Mouse (Mus musculus): ENCODE results near the gene Sun2. TPM values are rescaled to one million over a fixed set of nuclear protein-coding genes. Genes with fewer than 3 reads are reported as not detected.

The Sun2 gene
- polyA plus RNA-seq, 2 experiments, result 1.6 to 7.0 TPM

DNA sequence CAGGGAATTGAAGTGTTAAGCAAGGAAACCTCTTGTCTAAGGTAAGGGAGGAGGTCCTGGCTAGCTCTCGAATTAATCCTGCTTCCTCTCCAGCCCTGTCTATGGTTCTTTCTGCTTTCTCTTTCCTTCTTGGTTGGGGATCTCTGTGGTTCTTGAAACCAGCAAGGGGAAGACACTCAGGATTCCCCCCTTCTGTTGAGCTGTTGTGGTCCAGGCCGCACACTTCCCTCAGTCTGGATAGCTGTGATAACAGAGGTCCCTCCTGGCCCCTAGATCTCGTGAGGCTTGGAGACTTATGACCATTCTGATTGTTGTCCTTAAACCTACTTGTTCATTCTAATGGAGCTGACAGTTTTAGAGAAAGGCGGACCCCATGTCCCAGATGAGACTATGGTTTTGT, 47.8 kb downstream of the Sun2 start:
- Histone ChIP-seq H3K4me3 (ENCODE audit: insufficient read depth in 1 of 2, low read depth in 2 of 2, low read length in 2 of 2) (peak overlapping the region; percentile 57 to 94), H3K36me3 (replicated peaks; ENCODE audit: control insufficient read depth, insufficient read depth, low read depth) (peaks cover 22% of the 10 kb centered on the region), H3K4me1 (replicated peaks; ENCODE audit: control insufficient read depth in 2 of 2, insufficient read depth in 2 of 2, low read length in 1 of 2) (peaks cover 54 to 68% of the 10 kb centered on the region in 2 experiments), H3K9ac (replicated peaks) (peak overlapping the region; percentile 94), H3K27me3 (ENCODE audit: control insufficient read depth, insufficient read depth, low read length) (no peaks in the 10 kb centered on the region), H3K4me2 (ENCODE audit: low read depth) (peak overlapping the region; percentile 95), H3K9me3 (ENCODE audit: control insufficient read depth, low read length) (no peaks in the 10 kb centered on the region), H3K27ac (peak overlapping the region; percentile 88)
- no peak for TF ChIP-seq CTCF (IDR thresholded peaks at IDR 0.05; ENCODE audit: low read depth)
- TF ChIP-seq EP300 (IDR thresholded peaks at IDR 0.05; ENCODE audit: low read depth), result peak; percentile 71
- DNase-seq (ENCODE audit: low read depth in 3 of 3, low spot score in 3 of 3) (peak; percentile 68 to 80 (median 77)), ATAC-seq (ENCODE audit: insufficient read depth) (peak; percentile 16; the same call in 1 of the 2 replicates)
- 12% methylated on average over 4 of the region's 4 CpGs for WGBS (ENCODE audit: insufficient replicate concordance)

DNA sequence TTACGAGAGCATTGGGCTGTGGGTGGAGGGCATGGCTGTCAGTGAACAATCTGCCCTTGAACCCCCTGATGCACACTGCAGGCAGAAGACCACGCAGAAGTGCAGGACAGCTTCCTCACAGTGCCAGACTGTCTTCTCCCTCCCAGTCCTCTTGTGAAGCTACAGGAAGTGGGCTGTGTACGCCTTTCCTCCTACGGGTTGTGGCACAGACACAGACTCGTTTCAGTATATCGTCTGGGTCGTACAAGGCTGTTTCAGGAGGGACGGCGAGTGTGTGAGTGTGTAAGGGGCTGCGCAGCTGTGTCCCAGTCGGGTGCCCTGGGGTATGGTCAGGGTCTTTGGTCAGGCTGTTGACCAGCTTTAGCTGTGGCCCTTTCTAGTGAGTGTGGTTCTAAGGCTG, 48.6 kb downstream of the Sun2 start:
- peaks cover 19% of the 10 kb centered on the region for H3K36me3 ChIP-seq (replicated peaks; ENCODE audit: control insufficient read depth, insufficient read depth, low read depth)
- WGBS (ENCODE audit: insufficient replicate concordance), result 12% methylated on average over 11 of the region's 11 CpGs
- H3K9ac ChIP-seq (replicated peaks), result peak overlapping the region; percentile 94
- ATAC-seq (ENCODE audit: insufficient read depth) (no peak), DNase-seq (ENCODE audit: low read depth in 3 of 3, low spot score in 3 of 3) (no peak)
- peaks cover 60 to 72% of the 10 kb centered on the region in 2 experiments for H3K4me1 ChIP-seq (replicated peaks; ENCODE audit: control insufficient read depth in 2 of 2, insufficient read depth in 2 of 2, low read length in 1 of 2)
- H3K4me3 ChIP-seq (ENCODE audit: insufficient read depth in 1 of 2, low read depth in 2 of 2, low read length in 2 of 2), result peak overlapping the region; percentile 57 to 94
- no peaks in the 10 kb centered on the region for H3K9me3 ChIP-seq (ENCODE audit: control insufficient read depth, low read length)
- peak overlapping the region; percentile 88 for H3K27ac ChIP-seq
- TF ChIP-seq CTCF (IDR thresholded peaks at IDR 0.05; ENCODE audit: low read depth) (no peak), EP300 (IDR thresholded peaks at IDR 0.05; ENCODE audit: low read depth) (no peak)
- peak overlapping the region; percentile 95 for H3K4me2 ChIP-seq (ENCODE audit: low read depth)
- H3K27me3 ChIP-seq (ENCODE audit: control insufficient read depth, insufficient read depth, low read length), result no peaks in the 10 kb centered on the region

DNA sequence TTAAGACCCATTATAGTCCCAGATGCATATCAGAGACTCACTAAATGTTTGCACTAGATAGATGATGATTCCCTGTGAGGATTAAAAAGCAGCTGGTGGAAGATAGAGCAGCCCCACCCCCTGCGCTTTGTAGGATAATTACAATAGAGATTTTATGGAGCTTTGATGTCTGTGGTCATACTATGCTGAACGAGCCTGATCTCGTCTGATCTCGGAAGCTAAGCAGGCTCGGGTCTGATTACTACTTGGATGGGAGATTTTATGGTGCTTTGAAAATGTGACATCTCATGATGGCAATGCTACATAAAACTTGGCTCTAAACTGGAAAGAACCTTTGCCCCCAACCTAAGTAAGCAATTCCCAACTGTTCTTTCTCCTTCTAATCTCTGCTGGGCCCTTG, 50.0 kb downstream of the Sun2 start:
- Histone ChIP-seq H3K9me3 (ENCODE audit: control insufficient read depth, low read length) (no peaks in the 10 kb centered on the region), H3K4me3 (ENCODE audit: insufficient read depth in 1 of 2, low read depth in 2 of 2, low read length in 2 of 2) (peak overlapping the region; percentile 45 to 94), H3K36me3 (replicated peaks; ENCODE audit: control insufficient read depth, insufficient read depth, low read depth) (peaks cover 15% of the 10 kb centered on the region), H3K9ac (replicated peaks) (peak overlapping the region; percentile 94), H3K4me1 (replicated peaks; ENCODE audit: control insufficient read depth in 2 of 2, insufficient read depth in 2 of 2, low read length in 1 of 2) (peaks cover 63 to 69% of the 10 kb centered on the region in 2 experiments), H3K4me2 (ENCODE audit: low read depth) (peak overlapping the region; percentile 95), H3K27me3 (ENCODE audit: control insufficient read depth, insufficient read depth, low read length) (no peaks in the 10 kb centered on the region), H3K27ac (peak overlapping the region; percentile 88)
- no peak for ATAC-seq (ENCODE audit: insufficient read depth)
- TF ChIP-seq EP300 (IDR thresholded peaks at IDR 0.05; ENCODE audit: low read depth), result no peak
- no peak for TF ChIP-seq CTCF (IDR thresholded peaks at IDR 0.05; ENCODE audit: low read depth)
- no peak for DNase-seq (ENCODE audit: low read depth in 3 of 3, low spot score in 3 of 3)
- WGBS (ENCODE audit: insufficient replicate concordance), result 48% methylated on average over 5 of the region's 5 CpGs

DNA sequence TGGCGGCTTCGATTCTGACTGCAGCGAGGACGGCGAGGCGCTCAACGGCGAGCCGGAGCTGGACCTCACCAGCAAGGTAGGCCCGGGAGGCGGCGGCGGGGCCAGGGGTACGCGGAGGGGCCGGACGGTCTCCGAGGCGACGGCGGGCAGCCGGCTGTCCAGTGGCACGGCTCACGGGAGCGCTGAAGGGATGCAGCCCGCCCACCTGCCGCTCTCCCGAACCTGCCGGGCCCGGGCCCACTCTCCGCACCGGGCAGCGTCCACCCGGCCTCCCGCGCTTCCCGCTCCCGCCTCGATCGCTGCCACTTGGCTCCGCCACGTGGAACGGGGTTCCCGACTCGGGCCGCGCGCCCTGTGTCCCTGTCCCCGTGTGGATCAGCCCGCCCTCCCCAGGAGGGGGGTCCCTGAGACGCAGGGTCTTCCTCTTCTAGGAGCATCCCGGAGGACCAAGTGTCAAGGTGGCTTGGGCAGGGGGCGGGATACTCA, 51.3 kb downstream of the Sun2 start:
- ATAC-seq (ENCODE audit: insufficient read depth) (no peak), DNase-seq (ENCODE audit: low read depth in 3 of 3, low spot score in 3 of 3) (no peak)
- H3K9ac ChIP-seq (replicated peaks), result peak overlapping the region; percentile 94
- no peaks in the 10 kb centered on the region for H3K27me3 ChIP-seq (ENCODE audit: control insufficient read depth, insufficient read depth, low read length)
- peak overlapping the region; percentile 65 to 94 for H3K4me3 ChIP-seq (ENCODE audit: insufficient read depth in 1 of 2, low read depth in 2 of 2, low read length in 2 of 2)
- peak overlapping the region; percentile 82 for H3K27ac ChIP-seq
- no peaks in the 10 kb centered on the region for H3K9me3 ChIP-seq (ENCODE audit: control insufficient read depth, low read length)
- peaks cover 3% of the 10 kb centered on the region for H3K36me3 ChIP-seq (replicated peaks; ENCODE audit: control insufficient read depth, insufficient read depth, low read depth)
- peaks cover 54 to 60% of the 10 kb centered on the region in 2 experiments for H3K4me1 ChIP-seq (replicated peaks; ENCODE audit: control insufficient read depth in 2 of 2, insufficient read depth in 2 of 2, low read length in 1 of 2)
- TF ChIP-seq EP300 (IDR thresholded peaks at IDR 0.05; ENCODE audit: low read depth) (no peak), CTCF (IDR thresholded peaks at IDR 0.05; ENCODE audit: low read depth) (no peak)
- peak overlapping the region; percentile 95 for H3K4me2 ChIP-seq (ENCODE audit: low read depth)
- 0% methylated on average over 53 of the region's 53 CpGs for WGBS (ENCODE audit: insufficient replicate concordance)

DNA sequence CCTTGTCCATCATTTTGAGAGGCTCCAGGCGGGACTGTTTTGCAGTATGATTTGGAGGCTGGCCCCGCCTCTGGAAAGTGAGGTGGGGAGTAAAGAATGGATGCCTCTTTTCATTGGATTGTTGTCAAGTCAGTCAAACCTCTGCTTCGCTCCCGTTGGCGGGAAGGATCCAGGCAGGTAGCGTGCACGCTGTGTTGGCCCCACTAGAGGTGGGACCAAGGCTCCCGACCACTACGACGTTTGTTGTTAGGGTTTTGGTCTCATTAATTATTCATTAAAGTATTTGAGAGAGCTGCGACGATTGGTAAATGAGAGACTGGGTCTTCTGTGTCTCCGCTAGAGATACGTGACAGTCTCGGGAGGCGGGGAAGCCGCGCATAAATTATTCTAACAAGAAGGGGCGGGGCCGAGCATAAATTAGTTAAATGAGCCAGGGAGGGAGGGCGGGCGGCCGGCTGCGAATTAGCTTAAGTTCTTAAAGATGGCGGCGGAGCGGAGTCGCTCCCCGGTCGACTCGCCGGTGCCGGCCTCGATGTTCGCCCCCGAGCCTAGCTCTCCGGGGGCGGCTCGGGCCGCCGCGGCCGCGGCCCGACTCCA, 51.8 kb downstream of the Sun2 start, which contains the start of gene Gtpbp1:
TSS of gene Gtpbp1 (plus strand) at position 420 of the 597 bp plus-strand sequence.
- peak within 1 kb of the TSS; percentile 94 for H3K9ac ChIP-seq (replicated peaks)
- H3K4me2 ChIP-seq (ENCODE audit: low read depth), result peak within 1 kb of the TSS; percentile 95
- peaks cover 2% of the 10 kb centered on the region; the same call in 1 of the 2 replicates for H3K36me3 ChIP-seq (replicated peaks; ENCODE audit: control insufficient read depth, insufficient read depth, low read depth)
- H3K9me3 ChIP-seq (ENCODE audit: control insufficient read depth, low read length), result no peaks in the 10 kb centered on the region
- peak within 1 kb of the TSS; percentile 90 for H3K27ac ChIP-seq
- no peak for TF ChIP-seq CTCF (IDR thresholded peaks at IDR 0.05; ENCODE audit: low read depth)
- TF ChIP-seq EP300 (IDR thresholded peaks at IDR 0.05; ENCODE audit: low read depth), result peak; percentile 34; the same call in 1 of the 2 replicates
- no peaks in the 10 kb centered on the region for H3K27me3 ChIP-seq (ENCODE audit: control insufficient read depth, insufficient read depth, low read length)
- WGBS (ENCODE audit: insufficient replicate concordance), result under 1% methylated on average over 45 of the region's 45 CpGs
- DNase-seq (ENCODE audit: low read depth in 3 of 3, low spot score in 3 of 3) (peak; percentile 100), ATAC-seq (ENCODE audit: insufficient read depth) (peak; percentile 85)
- H3K4me3 ChIP-seq (ENCODE audit: insufficient read depth in 1 of 2, low read depth in 2 of 2, low read length in 2 of 2), result peak within 1 kb of the TSS; percentile 65 to 94
- H3K4me1 ChIP-seq (replicated peaks; ENCODE audit: control insufficient read depth in 2 of 2, insufficient read depth in 2 of 2, low read length in 1 of 2), result peaks cover 53 to 61% of the 10 kb centered on the region in 2 experiments
